Mouse (Mus musculus) right cerebral cortex, postnatal 10 days (tissue): ENCODE data around the gene Rab11b.
"Not testable (repeated sequence)": the region's sequence is repeated elsewhere in the genome, so short reads cannot be mapped to it uniquely, and the experiment has no call there.

Experiments
- DNase-seq, 2 experiments: peaks; one replicate each; pipeline ENCODE4 v3.0.0; 2021; ENCODE audit warnings: low spot score in 2 of 2

Gene Rab11b

DNA sequence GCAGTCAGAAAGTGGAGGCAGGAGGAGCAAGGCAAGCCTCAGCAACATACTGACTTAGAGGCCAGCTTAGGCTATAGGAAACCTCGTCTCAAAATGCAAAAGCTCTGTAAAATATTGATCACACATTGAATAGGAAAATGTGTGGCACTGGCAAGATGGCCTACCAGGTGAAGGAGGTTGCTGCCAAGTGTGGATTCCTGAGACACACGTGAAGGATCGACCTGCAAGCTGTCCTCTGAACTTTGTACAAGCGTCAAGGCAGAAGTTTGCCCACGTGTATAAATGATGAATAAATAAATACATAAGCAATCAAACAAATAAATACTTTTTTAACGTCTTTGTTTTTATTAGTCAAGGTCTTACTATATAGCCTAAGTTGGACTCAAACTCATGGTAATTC lies 13.1 kb upstream of the Rab11b start:
- DNase-seq, result no peak

GRCm38 (mm10) chr17:33771617-33772016 lies 11.3 kb upstream of the Rab11b start:
- DNase-seq, result no peak

DNA sequence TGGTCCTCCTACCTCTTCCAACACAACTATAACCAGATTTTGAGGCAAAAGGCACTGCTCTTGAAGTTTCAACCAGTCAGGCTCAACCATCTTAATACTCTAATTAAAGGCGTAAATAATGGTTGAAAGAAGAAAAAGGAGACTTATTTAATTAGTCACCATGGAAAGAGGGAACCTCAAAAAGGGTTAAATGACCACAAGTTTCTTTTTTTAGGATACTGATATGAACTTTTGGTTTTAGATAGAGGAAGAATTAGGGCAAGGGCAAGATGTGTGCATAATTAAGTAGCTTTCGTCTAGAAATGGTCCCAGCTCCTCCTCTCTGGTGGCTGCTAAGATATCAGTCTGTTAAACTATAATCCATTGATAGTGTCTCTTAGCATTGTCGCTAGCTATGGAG lies 6.1 kb upstream of the Rab11b start:
- no peak for DNase-seq

- peak; percentile 93 for DNase-seq
Measured at GRCm38 (mm10) chr17:33759767-33760254, 519 bp downstream of the Rab11b start.

- no peak for DNase-seq
Measured at GRCm38 (mm10) chr17:33757231-33757630, 3.1 kb downstream of the Rab11b start.

GRCm38 (mm10) chr17:33756108-33756790 lies 4.1 kb downstream of the Rab11b start:
- no peak for DNase-seq

DNA sequence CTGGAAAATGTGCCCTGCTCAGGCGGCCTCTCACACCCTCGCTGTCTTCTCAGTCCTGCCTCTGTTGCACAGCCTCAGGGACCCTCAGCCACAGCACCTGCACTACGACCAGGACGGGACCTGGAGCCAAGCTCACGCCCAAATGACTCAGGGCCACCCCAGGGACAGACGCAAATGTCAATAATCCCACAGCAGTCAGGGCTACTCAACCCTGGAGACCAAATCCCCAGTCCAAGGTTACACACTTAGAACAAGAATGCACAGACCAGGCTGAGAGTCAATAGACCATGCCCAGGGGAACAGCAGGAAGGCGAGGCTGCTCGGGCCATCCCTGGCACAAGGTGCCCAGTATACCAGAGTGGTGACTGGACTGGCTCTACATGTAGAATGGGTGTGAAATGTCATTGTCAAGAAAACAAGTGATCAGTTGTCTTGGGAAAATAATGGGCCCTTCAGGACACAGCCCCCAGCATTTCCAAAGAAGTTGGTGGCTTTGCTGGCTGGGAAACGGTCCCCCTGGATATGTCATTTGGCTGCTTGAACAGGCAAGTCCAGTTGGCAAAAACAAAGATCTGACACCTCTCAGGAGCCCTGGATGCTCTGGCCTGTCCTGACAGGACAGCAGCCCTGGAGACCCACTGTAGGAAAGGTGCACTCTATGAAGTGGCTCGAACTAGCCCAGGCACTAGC lies 4.8 kb downstream of the Rab11b start:
- DNase-seq, result no peak

GRCm38 (mm10) chr17:33754656-33755055 lies 5.7 kb downstream of the Rab11b start:
- no peak for DNase-seq

GRCm38 (mm10) chr17:33752297-33752696 lies 8.0 kb downstream of the Rab11b start:
- no peak for DNase-seq

DNA sequence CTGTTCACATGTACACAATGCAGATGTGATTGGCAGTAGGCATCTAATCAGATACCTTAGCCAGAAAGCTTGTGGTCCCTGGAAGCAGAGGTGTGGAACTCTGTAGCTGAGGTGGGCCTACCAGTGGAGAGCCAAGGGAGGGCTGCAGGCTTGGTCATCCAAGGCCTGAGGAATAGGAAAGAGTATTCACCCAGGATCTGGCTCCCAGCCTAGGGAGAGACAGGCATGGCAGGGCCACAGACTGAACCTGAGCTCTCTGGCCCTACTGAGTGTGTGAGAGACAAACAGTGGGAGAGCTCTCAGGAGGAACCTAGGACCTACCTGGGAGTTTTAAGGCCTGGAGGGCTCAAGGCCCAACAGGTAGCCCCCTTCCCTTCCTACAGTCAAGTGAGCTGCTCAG lies 9.1 kb downstream of the Rab11b start:
- DNase-seq, result no peak

- no peak for DNase-seq
Measured at GRCm38 (mm10) chr17:33749451-33749850, 10.9 kb downstream of the Rab11b start.

- no peak for DNase-seq
Measured at GRCm38 (mm10) chr17:33746011-33746410, 14.3 kb downstream of the Rab11b start.

DNA sequence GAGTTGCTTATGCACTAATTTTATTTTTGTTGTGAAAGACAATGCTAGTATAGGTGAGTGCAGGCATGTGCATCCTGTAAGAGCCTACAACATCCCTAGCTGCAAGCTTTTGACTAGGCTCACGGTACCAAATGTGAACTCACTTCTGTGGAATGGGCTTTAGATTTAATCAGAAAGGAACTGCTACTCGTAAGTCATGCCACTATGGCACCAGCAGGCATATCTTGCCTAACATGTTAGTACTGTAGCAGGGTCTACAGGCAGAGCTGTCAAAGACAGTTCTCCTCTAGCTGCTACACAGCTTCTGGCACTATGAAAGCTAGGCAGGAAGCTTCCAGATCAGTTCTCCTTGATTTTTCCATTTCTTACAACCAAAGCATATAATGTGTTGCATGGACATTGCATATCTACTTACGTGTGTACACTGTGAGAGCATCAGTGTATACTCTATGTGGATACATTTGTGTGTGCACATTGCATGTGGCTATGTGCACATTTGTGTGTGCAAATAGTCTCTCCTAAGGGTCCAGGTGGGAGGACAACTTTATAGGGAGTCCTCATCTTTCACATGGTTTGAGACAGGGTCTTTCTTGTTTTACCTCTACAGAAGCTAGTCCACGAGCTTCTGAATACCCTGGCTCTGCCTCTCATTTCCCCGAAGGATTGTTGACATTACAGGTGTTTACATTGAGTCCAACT lies 15.5 kb downstream of the Rab11b start:
- no peak for DNase-seq

- no peak for DNase-seq
Measured at GRCm38 (mm10) chr17:33742420-33742819, 17.9 kb downstream of the Rab11b start.

GRCm38 (mm10) chr17:33733526-33733925 lies 26.8 kb downstream of the Rab11b start:
- not testable (repeated sequence) for DNase-seq

DNA sequence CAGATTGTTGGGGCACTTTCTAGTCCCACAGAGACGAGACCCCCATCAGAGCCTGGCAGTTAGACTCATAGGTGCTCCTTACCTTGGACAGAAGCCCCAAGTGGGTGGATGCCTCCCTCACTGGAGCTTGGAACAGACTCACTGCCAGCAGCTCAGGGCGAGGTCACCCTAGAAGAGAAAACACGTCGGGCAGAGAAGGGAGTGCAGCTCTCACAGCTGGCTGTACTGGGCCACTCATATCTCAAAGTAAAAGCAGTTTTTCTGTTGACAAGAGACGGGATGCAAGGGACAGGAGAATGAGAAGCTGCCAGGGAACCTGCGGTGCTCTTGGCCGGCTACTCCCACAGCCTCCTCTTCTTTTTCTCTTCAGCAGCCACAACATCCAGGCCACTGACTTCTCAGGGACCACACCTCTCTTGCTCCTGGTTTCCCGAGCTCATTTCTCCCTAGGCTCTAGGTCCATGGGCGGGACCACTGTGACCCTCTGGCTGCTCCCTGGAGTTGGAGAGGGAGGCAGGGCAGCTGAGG lies 27.7 kb downstream of the Rab11b start:
- DNase-seq, result not testable (repeated sequence)

- DNase-seq, result no peak
Measured at GRCm38 (mm10) chr17:33729215-33729614, 31.1 kb downstream of the Rab11b start.

- no peak for DNase-seq
Measured at GRCm38 (mm10) chr17:33728396-33728795, 31.9 kb downstream of the Rab11b start.

GRCm38 (mm10) chr17:33719736-33720378 lies 40.5 kb downstream of the Rab11b start:
- DNase-seq, result no peak

GRCm38 (mm10) chr17:33718944-33719725 lies 41.2 kb downstream of the Rab11b start:
- no peak for DNase-seq

DNA sequence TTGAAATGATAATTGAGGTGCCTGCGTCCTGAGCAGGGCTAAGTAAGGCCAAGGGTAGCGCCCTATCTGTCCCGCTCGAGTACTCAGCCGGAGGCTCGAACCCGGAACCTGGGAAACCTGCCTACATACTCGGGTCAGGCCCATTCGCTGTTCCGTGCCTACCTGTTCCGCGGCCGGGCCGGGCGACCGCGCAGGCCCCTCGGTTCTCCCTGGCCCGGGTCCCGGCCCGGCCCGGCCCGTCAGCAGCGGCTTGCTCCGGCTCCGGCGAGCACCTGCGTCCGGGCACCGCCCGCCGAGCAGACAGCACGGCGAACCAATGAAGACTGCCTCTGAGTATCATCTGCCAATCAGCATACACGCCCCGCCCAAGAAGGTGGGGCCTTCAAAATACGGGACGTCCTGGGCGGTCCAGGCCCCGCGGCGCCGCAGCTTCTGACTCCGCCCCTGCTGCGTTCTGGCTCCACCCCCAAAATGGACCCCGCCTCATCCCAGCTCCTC lies 41.9 kb downstream of the Rab11b start, which contains the start of gene March2:
TSS of gene March2 (minus strand) at position 287 of the 498 bp plus-strand sequence.
- peak; percentile 98 for DNase-seq
